Mouse (Mus musculus) T-helper 17 cell (primary cell): ENCODE measurements around the gene Sufu.

Source experiments
- in situ Hi-C, 2 experiments: fragments of 300-600 bp; cut with MboI, MseI; formaldehyde crosslinking; loops; 1 replicate in 1 of 2; 2 replicates in 1 of 2; pipeline ENCODE4 v1.15.1; 2025; ENCODE audit warnings: high pct_unique_total_duplicates in 2 of 2

Sufu gene

DNA sequence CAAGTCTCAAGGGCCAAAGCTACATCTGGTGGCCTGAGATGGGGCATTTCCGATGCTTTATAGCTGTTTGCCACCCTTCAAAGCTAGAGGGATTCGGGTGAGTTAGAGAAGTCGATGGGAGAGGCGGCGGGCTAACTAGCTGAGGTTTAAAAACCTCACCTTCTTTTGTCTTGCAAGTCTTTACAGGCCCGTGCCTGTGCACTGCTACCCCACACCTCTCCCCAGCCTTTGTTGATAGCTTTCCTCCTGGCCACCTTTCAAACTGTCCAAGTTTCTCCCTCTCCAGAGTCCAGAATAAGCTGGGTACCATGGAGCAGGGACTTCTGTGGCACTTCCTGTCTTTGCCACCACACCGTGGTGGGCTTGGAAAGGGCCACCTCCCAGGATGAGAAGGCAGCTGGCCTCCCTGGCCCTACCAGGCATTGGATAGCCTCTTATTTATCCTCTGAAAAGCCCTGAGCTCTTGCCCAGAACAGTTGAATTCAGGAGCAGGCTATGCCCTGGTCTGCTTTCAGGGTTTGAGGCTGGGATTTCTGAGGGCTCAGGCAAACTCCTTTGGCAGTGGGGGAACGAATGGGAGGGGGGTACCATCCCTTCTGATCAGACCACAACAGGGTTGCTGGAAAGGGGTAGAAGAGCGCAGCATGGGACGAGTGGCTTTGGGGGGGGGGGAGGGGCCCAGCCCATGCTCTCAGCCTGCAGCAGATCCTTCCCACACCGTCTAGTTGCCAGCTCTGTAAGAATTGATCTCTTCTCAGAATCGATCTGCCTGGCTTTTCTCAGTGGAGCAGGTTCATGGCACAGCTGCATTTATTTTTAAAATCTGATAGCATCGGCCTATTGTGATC, 133.1 kb downstream of the Sufu start:
- in situ Hi-C loops = no loop called here

- in situ Hi-C loops = no loop called here
These were observed 133.8 kb downstream of the Sufu start for GRCm38 (mm10) chr19:46530449-46530990.

DNA sequence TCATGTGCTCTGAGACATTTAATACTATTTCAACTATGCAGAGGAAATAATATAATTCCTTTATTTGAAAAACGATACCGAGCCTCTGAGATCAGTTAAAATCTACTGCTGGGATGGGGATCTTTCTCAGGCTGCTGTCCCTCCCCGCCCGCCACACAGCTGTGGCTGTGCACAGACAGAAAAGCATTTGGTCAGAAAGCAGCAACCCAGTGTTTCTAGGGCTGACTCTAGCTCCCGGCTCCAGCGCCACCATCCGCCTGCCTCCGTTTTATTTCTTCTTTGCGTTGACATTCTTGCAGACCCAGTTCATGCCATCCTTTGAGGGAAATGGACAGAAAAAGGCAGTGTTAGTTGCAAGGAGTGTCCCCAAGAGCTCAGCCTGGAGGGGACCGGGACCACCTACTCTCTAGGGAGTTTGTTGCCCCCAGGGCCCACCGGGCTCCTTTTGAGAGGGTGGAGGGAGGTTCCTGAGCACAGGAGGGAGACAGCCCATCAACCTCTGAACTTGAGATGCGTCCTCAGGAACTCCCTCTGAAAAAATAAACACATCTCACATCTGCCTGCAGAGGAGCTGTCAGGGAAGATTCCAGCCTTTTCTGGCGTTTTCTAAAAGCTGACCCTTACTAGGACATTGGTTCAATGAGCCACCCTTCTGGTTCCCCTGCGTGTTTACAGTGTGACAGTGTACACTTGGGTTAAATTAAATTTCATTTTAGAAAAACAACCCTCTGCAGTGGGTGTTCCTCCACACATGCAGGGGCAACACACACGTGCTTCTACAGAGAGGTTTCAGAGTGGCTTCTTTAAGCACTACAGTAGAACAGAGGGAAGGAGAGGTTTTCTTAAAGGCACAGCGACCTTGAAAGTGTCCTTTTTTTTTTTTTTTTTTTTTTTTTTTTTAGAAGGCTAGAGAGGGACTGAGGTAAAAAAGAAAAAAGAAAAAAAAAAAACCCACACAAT, 134.7 kb downstream of the Sufu start:
- in situ Hi-C loops = no loop called here

- in situ Hi-C loops = no loop called here
These were observed 135.5 kb downstream of the Sufu start for GRCm38 (mm10) chr19:46532031-46532688.

GRCm38 (mm10) chr19:46533066-46533465, 136.4 kb downstream of the Sufu start:
- in situ Hi-C loops = no loop called here

GRCm38 (mm10) chr19:46533525-46533924, 136.8 kb downstream of the Sufu start:
- in situ Hi-C loops = no loop called here

DNA sequence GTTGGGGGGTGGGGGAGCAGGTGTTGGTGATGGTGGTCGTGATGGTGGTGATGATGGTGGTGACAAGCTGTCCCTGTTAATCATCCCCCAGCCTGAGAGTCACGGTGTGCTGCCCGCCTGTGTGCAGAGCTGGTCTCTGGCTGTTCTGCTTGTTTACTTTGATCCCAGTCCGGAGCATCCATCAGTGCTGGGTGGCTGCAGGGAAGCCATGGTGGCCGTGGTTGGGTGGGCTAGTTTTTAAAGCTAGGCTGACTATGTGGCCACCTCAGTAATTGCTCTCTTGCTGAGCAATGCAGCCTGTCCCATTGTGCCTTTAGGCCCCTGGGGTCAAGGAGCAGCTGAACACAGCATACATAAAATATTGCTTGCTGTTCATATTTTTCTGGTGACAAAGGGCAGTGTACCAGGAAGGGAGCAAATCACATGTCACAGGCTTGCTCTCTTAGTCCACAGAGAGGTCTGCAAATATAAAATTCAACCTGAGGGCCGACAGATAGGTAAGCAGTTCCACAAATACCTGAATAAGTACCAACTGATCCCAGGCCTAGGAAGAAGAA, 137.9 kb downstream of the Sufu start:
- in situ Hi-C loops = no loop called here

DNA sequence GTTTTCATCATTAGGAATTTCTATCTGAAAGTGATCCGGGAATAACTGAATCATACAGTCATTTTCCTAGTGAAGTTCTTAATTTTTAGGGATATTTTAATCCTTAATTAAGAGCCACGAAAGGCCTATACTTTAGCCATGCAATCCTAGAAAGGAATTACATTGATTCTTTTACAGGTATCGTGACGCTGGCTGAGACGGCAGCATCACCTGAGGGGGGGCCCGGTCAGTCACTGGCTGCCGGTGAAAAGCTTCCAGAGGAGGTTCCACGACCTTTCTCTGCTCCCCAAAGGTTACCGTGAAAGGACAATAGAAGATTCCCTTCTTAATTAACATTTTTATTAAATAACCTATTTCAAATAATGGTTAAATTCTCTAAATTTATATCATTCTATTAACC, 140.7 kb downstream of the Sufu start:
- in situ Hi-C loops = no loop called here

DNA sequence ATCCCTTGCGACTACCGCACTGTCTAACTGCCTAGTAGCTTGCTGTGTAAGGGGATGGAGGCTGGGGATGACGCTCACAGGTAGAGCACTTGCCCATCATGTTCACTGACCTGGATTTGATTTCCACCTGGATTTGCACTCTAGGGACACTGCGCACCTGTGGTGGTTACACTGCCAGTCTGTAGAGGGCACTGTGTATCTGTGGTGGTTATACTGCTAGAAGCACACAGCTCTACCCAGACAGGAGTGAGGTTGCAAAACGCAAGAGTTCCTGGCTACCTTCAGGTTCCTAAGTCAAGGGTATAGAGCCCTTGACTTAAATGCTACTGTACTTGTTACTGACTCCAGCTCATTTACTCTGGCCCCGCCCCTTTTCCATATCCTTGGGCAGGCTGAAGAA, 141.5 kb downstream of the Sufu start:
- in situ Hi-C loops = no loop called here
